Mouse (Mus musculus): Measurements from ENCODE around the gene Cacna1s. TPM values are rescaled to one million over a fixed set of nuclear protein-coding genes. Genes with fewer than 3 reads are reported as not detected.

Cacna1s gene
- polyA plus RNA-seq, 1 experiment from 2014 or later, result 0.45 TPM

- Histone ChIP-seq H3K9me3 (ENCODE audit: control insufficient read depth, low read length) (no peaks in the 10 kb centered on the region), H3K4me2 (ENCODE audit: low read length) (peak overlapping the region; percentile 100), H3K27me3 (ENCODE audit: control insufficient read depth, insufficient read depth, low read length) (peaks cover 3% of the 10 kb centered on the region; the same call in 1 of the 2 replicates), H3K36me3 (ENCODE audit: control insufficient read depth, insufficient read depth, low read length) (no peaks in the 10 kb centered on the region), H3K4me1 (ENCODE audit: control insufficient read depth in 2 of 2, insufficient read depth in 2 of 2, low read length in 2 of 2) (peaks cover 63 to 79% of the 10 kb centered on the region in 2 experiments), H3K9ac (ENCODE audit: low read length) (peak overlapping the region; percentile 83), H3K27ac (replicated peaks in 1 of 2; ENCODE audit: control insufficient read depth in 1 of 2, insufficient read depth in 1 of 2, low read depth in 2 of 2, low read length in 2 of 2) (no peak overlapping the region), H3K4me3 (ENCODE audit: control insufficient read depth in 1 of 2, insufficient read depth in 1 of 2, low read depth in 1 of 2, low read length in 2 of 2) (peak overlapping the region; percentile 68 to 73)
- 52% methylated on average over 10 of the region's 10 CpGs for WGBS
- no peak for ATAC-seq (ENCODE audit: insufficient number of reproducible peaks, insufficient read depth, low FRiP score, low read depth)
Measured at GRCm38 (mm10) chr1:136132386-136133201, 80.0 kb downstream of the Cacna1s start.

GRCm38 (mm10) chr1:136133570-136134240 is 81.2 kb downstream of the Cacna1s start:
- H3K4me1 ChIP-seq (ENCODE audit: control insufficient read depth in 2 of 2, insufficient read depth in 2 of 2, low read length in 2 of 2), result peaks cover 66 to 79% of the 10 kb centered on the region in 2 experiments
- no peaks in the 10 kb centered on the region for H3K36me3 ChIP-seq (ENCODE audit: control insufficient read depth, insufficient read depth, low read length)
- peak overlapping the region; percentile 100 for H3K4me2 ChIP-seq (ENCODE audit: low read length)
- WGBS, result 49% methylated on average over 13 of the region's 13 CpGs
- no peak overlapping the region for H3K9ac ChIP-seq (ENCODE audit: low read length)
- no peak overlapping the region for H3K4me3 ChIP-seq (ENCODE audit: control insufficient read depth in 1 of 2, insufficient read depth in 1 of 2, low read depth in 1 of 2, low read length in 2 of 2)
- ATAC-seq (ENCODE audit: insufficient number of reproducible peaks, insufficient read depth, low FRiP score, low read depth), result no peak
- H3K9me3 ChIP-seq (ENCODE audit: control insufficient read depth, low read length), result no peaks in the 10 kb centered on the region
- H3K27me3 ChIP-seq (ENCODE audit: control insufficient read depth, insufficient read depth, low read length), result peaks cover 3% of the 10 kb centered on the region; the same call in 1 of the 2 replicates
- H3K27ac ChIP-seq (replicated peaks in 1 of 2; ENCODE audit: control insufficient read depth in 1 of 2, insufficient read depth in 1 of 2, low read depth in 2 of 2, low read length in 2 of 2), result 0 out of 4 replicates have a peak overlapping the region, but pooled peaks of 1 of the 2 experiments have one; percentile 9

GRCm38 (mm10) chr1:136134547-136134946 is 82.0 kb downstream of the Cacna1s start:
- Histone ChIP-seq H3K4me1 (ENCODE audit: control insufficient read depth in 2 of 2, insufficient read depth in 2 of 2, low read length in 2 of 2) (peaks cover 65 to 79% of the 10 kb centered on the region in 2 experiments), H3K36me3 (ENCODE audit: control insufficient read depth, insufficient read depth, low read length) (no peaks in the 10 kb centered on the region), H3K4me2 (ENCODE audit: low read length) (no peak overlapping the region), H3K27ac (replicated peaks in 1 of 2; ENCODE audit: control insufficient read depth in 1 of 2, insufficient read depth in 1 of 2, low read depth in 2 of 2, low read length in 2 of 2) (no peak overlapping the region), H3K9me3 (ENCODE audit: control insufficient read depth, low read length) (no peaks in the 10 kb centered on the region), H3K4me3 (ENCODE audit: control insufficient read depth in 1 of 2, insufficient read depth in 1 of 2, low read depth in 1 of 2, low read length in 2 of 2) (no peak overlapping the region), H3K9ac (ENCODE audit: low read length) (no peak overlapping the region), H3K27me3 (ENCODE audit: control insufficient read depth, insufficient read depth, low read length) (peaks cover 3% of the 10 kb centered on the region; the same call in 1 of the 2 replicates)
- ATAC-seq (ENCODE audit: insufficient number of reproducible peaks, insufficient read depth, low FRiP score, low read depth), result no peak
- WGBS, result 51% methylated on average over 2 of the region's 2 CpGs

GRCm38 (mm10) chr1:136135046-136135445 is 82.5 kb downstream of the Cacna1s start:
- Histone ChIP-seq H3K27me3 (ENCODE audit: control insufficient read depth, insufficient read depth, low read length) (peaks cover 3% of the 10 kb centered on the region; the same call in 1 of the 2 replicates), H3K9me3 (ENCODE audit: control insufficient read depth, low read length) (no peaks in the 10 kb centered on the region), H3K4me2 (ENCODE audit: low read length) (no peak overlapping the region), H3K9ac (ENCODE audit: low read length) (no peak overlapping the region), H3K27ac (replicated peaks in 1 of 2; ENCODE audit: control insufficient read depth in 1 of 2, insufficient read depth in 1 of 2, low read depth in 2 of 2, low read length in 2 of 2) (no peak overlapping the region), H3K4me3 (ENCODE audit: control insufficient read depth in 1 of 2, insufficient read depth in 1 of 2, low read depth in 1 of 2, low read length in 2 of 2) (no peak overlapping the region), H3K4me1 (ENCODE audit: control insufficient read depth in 2 of 2, insufficient read depth in 2 of 2, low read length in 2 of 2) (peaks cover 64 to 82% of the 10 kb centered on the region in 2 experiments), H3K36me3 (ENCODE audit: control insufficient read depth, insufficient read depth, low read length) (no peaks in the 10 kb centered on the region)
- 62% methylated on average over 1 of the region's 1 CpGs for WGBS
- no peak for ATAC-seq (ENCODE audit: insufficient number of reproducible peaks, insufficient read depth, low FRiP score, low read depth)

DNA sequence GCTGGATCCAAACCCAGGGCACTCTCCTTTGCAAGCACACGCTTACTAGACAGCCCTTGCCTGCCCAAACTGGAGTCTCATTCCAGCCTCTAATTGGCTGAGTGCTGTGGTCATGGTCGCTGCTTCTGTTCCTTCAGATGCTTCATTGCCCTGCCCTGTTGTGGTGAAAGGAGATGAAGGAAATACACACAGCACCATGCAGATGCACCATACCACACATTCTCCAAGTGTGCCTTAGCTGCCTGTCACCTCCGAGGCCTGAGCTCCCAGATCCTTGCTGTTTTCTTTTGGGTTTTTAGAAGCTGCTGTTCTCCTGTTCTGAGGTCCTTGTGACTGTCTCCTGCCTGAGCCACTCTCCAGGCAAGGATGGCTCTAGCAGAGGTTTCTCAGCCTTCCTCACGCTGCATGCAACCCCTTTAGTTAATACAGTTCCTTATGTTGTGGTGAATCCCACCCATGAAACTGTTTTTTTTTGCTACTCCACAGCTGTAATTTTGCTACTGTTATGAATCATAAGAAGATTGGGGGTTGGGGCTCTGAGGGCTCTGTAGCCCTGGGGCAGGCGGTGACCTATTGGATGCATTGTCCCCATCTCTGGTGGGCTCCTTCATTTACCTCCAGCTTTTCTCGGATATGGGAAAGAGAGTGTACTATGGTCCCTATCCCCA is 83.4 kb downstream of the Cacna1s start:
- Histone ChIP-seq H3K4me3 (ENCODE audit: control insufficient read depth in 1 of 2, insufficient read depth in 1 of 2, low read depth in 1 of 2, low read length in 2 of 2) (no peak overlapping the region), H3K36me3 (ENCODE audit: control insufficient read depth, insufficient read depth, low read length) (no peaks in the 10 kb centered on the region), H3K4me1 (ENCODE audit: control insufficient read depth in 2 of 2, insufficient read depth in 2 of 2, low read length in 2 of 2) (peaks cover 62 to 74% of the 10 kb centered on the region in 2 experiments), H3K4me2 (ENCODE audit: low read length) (no peak overlapping the region), H3K27ac (replicated peaks in 1 of 2; ENCODE audit: control insufficient read depth in 1 of 2, insufficient read depth in 1 of 2, low read depth in 2 of 2, low read length in 2 of 2) (no peak overlapping the region), H3K27me3 (ENCODE audit: control insufficient read depth, insufficient read depth, low read length) (no peaks in the 10 kb centered on the region; the same call in 1 of the 2 replicates), H3K9ac (ENCODE audit: low read length) (peak overlapping the region; percentile 19; the same call in 1 of the 2 replicates), H3K9me3 (ENCODE audit: control insufficient read depth, low read length) (no peaks in the 10 kb centered on the region)
- 84% methylated on average over 6 of the region's 6 CpGs for WGBS
- no peak for ATAC-seq (ENCODE audit: insufficient number of reproducible peaks, insufficient read depth, low FRiP score, low read depth)

GRCm38 (mm10) chr1:136136547-136136946 is 84.0 kb downstream of the Cacna1s start:
- H3K4me2 ChIP-seq (ENCODE audit: low read length), result no peak overlapping the region
- no peak for ATAC-seq (ENCODE audit: insufficient number of reproducible peaks, insufficient read depth, low FRiP score, low read depth)
- no peaks in the 10 kb centered on the region for H3K9me3 ChIP-seq (ENCODE audit: control insufficient read depth, low read length)
- H3K4me1 ChIP-seq (ENCODE audit: control insufficient read depth in 2 of 2, insufficient read depth in 2 of 2, low read length in 2 of 2), result peaks cover 62 to 74% of the 10 kb centered on the region in 2 experiments
- 51% methylated on average over 4 of the region's 4 CpGs for WGBS
- no peak overlapping the region for H3K27ac ChIP-seq (replicated peaks in 1 of 2; ENCODE audit: control insufficient read depth in 1 of 2, insufficient read depth in 1 of 2, low read depth in 2 of 2, low read length in 2 of 2)
- H3K4me3 ChIP-seq (ENCODE audit: control insufficient read depth in 1 of 2, insufficient read depth in 1 of 2, low read depth in 1 of 2, low read length in 2 of 2), result no peak overlapping the region
- 0 out of 2 replicates have a peak overlapping the region, but pooled peaks have one; percentile 19 for H3K9ac ChIP-seq (ENCODE audit: low read length)
- H3K36me3 ChIP-seq (ENCODE audit: control insufficient read depth, insufficient read depth, low read length), result no peaks in the 10 kb centered on the region
- H3K27me3 ChIP-seq (ENCODE audit: control insufficient read depth, insufficient read depth, low read length), result no peaks in the 10 kb centered on the region; the same call in 1 of the 2 replicates

GRCm38 (mm10) chr1:136137071-136137531 is 84.6 kb downstream of the Cacna1s start:
- Histone ChIP-seq H3K27ac (replicated peaks in 1 of 2; ENCODE audit: control insufficient read depth in 1 of 2, insufficient read depth in 1 of 2, low read depth in 2 of 2, low read length in 2 of 2) (0 out of 4 replicates have a peak overlapping the region, but pooled peaks of 1 of the 2 experiments have one; percentile 14), H3K4me2 (ENCODE audit: low read length) (no peak overlapping the region)

More at GRCm38 (mm10) chr1:136137071-136137531, 84.6 kb downstream of the Cacna1s start:
- no peak for ATAC-seq (ENCODE audit: insufficient number of reproducible peaks, insufficient read depth, low FRiP score, low read depth)
- H3K9ac ChIP-seq (ENCODE audit: low read length), result 0 out of 2 replicates have a peak overlapping the region, but pooled peaks have one; percentile 26
- no peaks in the 10 kb centered on the region for H3K36me3 ChIP-seq (ENCODE audit: control insufficient read depth, insufficient read depth, low read length)
- WGBS, result 34% methylated on average over 7 of the region's 7 CpGs
- H3K4me3 ChIP-seq (ENCODE audit: control insufficient read depth in 1 of 2, insufficient read depth in 1 of 2, low read depth in 1 of 2, low read length in 2 of 2), result no peak overlapping the region
- H3K9me3 ChIP-seq (ENCODE audit: control insufficient read depth, low read length), result no peaks in the 10 kb centered on the region
- peaks cover 59 to 74% of the 10 kb centered on the region in 2 experiments for H3K4me1 ChIP-seq (ENCODE audit: control insufficient read depth in 2 of 2, insufficient read depth in 2 of 2, low read length in 2 of 2)
- H3K27me3 ChIP-seq (ENCODE audit: control insufficient read depth, insufficient read depth, low read length), result no peaks in the 10 kb centered on the region; the same call in 1 of the 2 replicates

Measured in heart, embryonic 14.5 days (tissue).